Mouse (Mus musculus) hindlimb bud, embryonic 11.5 days (tissue): ENCODE results near the gene Abhd15.
A peak's percentile ranks its signal among the peaks of the same experiment; 100 is the strongest.
"Not testable (repeated sequence)": the region's sequence is repeated elsewhere in the genome, so short reads cannot be mapped to it uniquely, and the experiment has no call there.

Experiments used
- DNase-seq: peaks from one replicate; pipeline ENCODE4 v3.0.0-alpha.2; 2012; ENCODE audit warnings: low read depth, low spot score; ENCODE audit errors: extremely low spot score

Abhd15 gene

DNA sequence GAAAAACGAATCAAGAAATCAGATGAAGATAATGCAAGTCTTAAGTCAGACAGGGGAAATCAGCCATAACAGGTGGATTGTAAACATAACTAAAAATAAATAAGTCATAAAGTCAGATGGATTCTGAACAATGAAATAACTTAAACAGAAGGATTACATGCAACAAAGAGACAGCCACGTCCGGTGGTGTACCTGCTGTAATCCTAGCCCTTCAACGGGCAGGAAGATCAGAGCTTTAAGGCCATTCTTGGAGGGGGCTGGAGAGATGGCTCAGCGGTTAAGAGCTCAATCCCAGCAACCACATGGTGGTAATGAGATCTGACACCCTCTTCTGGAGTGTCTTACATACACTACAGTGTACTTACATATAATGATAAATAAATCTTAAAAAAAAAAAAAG lies 3.6 kb upstream of the Abhd15 start:
- no peak for DNase-seq

DNA sequence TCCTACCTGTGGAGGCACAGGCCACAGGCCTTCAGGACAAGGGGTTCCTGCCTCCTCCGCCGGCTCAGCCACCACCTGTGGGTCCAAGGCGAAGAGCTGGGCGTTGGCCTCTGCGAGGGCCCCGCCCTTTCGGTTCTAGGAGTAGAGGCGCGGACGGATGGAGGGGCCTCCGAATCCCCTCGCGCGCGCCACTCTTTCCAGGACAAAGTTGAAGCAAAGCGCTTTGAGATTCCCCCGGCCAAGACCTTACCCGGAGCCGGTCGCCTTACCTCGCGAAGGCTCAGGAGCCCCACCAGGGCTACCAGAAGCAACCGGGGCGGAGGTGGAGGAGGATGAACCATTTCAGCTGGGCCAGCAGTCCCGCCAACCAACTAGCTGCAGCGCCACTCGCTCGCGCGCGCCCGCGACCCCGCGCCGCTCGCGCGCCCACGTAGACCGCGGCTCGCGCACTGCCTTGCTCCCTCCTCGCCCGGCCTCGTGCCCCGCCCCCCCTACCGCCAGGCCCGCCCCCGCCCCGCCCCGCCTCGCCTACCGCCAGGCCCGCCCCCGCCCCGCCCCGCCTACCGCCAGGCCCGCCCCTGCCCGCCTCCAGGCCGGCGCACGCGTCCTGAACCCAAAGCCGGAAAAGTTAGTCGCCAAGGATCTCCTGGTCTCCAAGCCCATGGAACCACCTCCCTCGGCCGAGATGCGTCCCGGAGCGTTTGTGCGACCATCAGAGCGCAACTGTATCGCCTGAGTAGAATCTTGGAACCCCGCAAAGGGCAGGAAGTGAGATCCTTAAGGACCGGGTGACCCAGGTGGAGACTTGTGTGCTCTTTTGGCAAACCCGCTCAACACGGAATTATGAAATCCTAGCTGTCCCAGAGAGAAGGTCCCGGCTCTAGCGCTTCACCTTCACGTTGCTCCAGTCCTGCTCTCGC lies 1.8 kb upstream of the Abhd15 start:
- peak; percentile 58 for DNase-seq

DNA sequence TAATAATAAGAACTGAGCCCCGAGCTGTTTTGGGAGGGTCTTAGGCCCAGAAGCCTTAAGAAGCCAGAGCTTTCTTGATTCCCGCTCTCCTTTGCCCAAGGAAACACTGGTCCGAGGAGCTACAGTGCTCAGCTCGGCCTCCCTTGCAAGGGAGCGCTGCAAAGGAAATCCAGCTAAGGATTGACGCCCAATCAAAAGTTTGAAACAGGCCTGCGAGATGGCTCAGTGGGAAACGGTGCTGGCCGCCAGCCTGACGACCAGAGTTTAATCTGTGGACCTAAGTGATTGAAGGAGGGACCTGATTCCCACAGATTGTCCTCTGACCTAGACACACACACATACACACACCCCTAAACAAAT lies 1.1 kb upstream of the Abhd15 start:
- DNase-seq, result no peak

DNA sequence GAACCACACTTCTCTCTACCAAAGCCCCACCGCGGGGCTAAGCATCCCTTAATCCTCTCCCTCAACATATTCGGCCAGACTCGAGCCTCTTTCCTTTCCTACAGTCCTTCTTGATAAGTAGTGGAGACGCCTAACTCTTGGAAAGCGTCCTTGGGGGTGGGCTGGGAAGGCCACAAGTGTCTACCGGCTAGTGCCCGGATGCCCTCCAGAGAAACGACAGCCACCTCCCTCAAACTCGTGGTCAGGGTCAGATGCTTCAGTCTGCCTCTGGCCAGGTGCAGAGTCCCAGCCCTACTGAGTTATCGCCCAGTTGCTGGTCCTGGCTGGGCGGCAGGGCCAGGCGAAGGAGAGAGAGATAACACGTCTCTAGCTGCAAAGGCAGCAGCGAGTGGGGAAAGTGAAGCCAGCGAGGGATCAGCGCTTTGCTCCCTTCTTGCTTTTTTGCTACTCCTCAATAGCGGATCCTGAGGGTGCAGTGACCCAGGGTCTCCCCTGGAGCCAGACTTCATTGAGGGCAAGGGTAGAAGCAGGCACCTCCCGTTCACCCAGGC lies 565 bp upstream of the Abhd15 start:
- DNase-seq, result no peak

DNA sequence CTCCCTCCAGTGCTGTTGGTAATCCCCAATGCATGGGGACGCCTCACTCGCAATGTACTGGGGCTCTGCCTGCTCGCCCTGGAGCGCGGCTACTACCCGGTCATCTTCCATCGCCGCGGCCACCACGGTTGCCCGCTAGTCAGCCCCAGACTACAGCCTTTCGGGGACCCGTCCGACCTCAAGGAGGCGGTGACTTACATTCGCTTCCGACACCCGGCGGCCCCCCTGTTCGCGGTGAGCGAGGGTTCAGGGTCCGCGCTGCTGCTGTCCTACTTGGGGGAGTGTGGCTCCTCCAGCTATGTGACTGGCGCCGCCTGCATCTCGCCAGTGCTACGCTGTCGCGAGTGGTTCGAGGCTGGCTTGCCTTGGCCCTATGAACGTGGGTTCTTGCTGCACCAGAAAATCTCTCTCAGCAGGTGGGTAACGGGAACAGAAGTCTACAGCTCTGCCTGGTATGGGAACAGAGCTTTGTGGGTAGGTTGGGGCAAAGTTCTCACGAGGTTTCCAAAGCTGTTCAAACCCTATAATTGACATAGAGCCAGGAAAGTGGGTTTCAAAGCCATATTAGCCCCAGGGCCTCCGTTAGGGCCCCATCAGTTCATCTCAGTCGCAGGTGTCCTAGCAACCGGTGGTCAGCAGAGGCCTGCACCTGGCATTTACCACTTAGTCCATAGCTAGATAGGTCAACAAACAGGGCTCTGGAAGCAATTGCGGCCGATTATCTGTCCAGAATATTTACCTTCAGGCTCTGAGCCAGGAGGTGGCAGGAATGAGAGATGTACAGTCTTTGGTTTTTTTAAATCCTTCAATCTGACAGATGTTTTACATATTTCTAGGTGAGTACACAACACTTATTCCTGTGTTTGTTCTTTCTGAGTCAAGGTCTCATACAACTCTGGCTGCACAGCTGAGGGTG lies 974 bp downstream of the Abhd15 start, which contains the start of gene Trp53i13:
Gene Trp53i13, minus strand, starts transcription at position 344 of the 916 bp plus-strand sequence.
- DNase-seq, result no peak

DNA sequence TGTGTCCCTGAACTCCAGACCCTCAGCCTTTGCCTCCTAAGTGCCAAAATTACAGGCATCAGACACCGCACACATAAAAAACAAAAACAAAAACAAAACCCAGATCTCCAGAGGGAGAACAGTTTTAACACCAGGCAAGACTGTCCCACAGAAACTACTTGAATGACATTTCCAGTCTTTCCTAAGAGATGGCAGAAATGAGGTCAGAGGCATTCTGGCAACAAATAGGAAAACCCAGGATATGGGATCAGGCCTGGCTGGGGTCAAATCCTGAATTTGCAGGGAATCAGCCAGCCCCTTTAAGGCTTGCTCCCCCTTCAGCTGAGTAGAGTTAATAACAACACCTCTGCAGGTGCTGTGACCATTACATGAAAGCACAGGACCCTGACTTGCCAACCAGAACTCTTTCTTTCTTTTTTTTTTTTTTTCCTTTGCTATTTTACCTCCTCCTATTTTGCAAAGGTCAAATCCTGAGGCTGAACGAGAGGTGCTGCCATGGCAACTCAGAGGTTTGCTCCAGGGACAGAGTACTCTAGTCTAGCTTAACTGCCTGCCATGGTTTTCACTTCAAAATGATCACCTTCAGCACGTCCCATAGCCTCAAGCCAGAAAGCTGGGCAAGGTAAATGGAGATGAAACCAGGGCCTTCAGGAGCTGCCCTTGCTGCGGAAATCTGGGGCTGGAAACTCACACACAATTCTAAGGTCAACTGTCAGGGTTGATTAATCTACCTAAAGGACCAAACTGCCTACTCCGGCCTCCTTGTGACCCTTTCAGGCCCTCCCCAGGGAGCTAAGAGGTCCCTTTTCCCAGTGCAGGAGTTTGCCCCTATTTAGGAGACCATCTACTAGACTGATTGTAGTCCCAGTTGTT lies 1.9 kb downstream of the Abhd15 start:
- DNase-seq, result no peak

DNA sequence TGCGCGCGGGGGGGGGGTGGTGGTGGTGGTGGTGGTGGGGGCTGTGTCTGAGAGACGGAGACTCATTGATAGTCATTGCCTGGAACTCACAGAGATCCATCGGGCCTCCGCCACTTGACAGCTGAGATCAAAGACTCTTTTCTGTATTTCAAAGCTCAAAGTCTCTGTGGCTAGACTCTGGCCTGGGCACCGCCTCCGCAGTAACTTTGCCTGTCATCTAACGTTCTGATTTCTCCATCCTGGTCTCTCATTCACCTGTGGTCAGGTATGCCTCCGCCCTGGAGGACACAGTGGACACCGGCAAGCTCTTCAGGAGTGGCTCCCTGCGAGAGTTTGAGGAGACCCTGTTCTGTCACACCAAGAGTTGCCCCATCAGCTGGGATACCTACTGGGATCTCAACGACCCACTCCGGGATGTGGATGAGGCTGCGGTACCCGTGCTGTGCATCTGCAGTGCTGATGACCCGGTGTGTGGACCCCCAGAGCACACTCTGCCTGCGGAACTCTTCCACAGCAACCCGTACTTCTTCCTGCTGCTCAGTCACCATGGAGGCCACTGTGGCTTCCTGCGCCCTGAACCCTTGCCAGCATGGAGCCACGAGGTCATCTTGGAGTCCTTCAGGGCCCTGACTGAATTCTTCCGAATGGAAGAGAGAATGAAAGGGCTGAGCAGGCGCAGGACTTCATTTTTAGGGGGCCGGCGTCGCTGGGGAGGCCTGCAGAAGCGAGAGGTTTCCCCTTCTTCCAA lies 3.3 kb downstream of the Abhd15 start:
- DNase-seq, result no peak

DNA sequence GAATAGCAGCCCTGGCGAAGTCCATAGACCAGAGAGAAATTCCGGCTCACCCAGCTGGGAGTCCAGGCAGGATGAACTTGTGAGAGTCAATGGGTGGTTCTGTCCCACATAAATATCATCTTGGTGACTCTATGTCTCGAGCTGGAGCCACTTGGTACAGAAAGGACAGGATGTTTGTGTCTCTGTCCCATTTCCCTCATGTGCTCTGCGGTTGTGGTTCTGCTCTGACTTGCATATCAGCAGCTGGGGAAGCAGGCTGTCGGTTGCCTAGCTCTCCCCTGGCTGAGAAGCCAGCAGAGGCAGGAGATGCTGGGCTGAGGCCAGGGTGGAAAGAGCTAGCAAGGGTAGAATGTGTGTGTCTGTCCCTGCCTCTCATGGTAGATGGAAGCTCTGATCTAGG lies 4.1 kb downstream of the Abhd15 start, which contains the start of gene Gm10392:
Gene Gm10392, minus strand, starts transcription at position 156 of the 400 bp plus-strand sequence.
- DNase-seq, result no peak

DNA sequence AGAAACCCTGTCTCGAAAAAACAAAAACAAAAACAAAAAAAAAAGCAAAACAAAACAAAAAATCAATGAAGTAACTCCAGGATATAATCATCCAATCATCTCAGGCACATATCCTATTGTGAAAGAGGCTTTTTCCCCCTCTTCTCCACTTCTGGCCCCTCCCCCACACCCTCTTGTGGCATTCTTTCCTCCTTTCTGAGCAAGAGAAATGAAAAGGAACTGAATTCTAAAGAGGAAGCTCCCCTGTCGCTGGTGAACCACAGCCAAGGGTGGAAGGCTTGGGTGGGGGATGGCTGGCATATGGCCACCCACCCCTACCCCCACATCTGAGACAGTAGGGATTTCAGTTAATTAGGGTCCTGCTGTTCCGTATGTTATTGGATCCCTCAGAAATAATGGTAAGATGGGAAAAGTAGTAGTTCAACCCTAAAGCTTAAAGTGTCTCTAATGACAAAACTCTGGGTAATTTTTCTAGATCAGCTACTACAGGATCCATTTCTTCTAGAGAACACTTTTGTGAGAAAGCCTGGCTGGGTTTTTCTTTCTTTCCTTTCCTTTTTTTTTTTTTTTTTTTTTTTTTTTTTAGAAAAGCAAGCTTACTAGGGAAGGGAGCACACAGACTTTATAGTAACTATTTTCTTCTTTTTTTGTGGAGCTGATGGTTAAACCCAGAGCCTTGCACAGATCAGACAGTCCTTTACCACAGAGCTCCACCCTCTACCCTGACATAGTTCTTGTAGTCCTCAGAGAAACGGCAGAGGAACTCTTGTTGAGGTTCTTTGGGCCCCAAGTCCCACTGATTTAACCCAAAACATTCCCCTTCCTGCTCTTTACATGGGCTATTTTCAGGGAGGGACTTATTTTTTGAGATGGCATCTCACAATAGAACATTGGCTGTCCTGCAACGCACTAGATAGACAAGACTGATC lies 5.9 kb downstream of the Abhd15 start:
- no peak for DNase-seq

DNA sequence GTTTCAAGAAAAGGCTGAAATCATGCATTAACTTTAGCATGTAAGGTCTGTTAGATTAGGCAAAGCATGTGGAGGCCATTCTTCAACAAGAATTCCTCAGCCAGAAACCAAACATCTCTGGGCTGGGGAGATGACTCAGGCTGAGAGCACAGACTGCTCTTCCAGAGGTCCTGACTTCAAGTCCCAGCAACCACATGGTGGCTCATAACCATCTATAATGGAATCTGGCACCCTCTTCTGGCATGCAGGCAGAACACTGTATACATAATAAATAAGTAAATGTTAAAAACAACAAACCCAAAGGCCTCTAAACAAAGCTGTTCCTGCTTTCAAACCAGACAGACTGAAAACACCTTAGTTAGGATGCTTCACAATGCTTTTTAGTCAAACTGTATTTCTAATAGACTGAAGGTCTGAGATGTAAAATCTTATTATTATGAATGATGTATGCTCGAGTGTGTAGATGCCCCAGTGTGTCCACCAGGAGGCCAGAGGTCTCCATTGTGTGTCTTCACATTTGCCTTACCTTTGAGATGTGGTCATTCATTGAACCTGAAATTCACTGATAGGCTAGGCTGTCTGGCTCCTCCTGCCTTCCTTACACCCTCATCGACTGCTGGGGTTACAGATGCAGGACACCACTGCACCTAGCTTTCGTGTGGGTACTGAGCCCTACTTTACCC lies 11.0 kb downstream of the Abhd15 start:
- DNase-seq, result no peak

DNA sequence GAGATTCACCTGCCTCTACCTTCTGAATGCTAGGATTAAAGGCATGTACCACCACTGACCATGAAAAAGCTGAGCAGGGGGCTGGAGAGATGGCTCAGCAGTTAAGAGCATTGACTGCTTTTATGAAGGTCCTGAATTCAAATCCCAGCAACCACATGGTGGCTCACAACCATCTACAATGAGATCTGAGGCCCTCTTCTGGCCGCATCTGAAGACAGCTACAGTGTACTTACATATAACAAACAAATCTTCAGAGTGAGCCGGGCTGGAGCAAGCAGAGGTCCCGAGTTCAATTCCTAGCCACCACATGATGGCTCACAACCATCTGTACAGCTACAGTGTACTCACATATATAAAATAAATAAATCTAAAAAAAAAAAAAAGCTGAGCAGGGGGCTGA lies 13.5 kb downstream of the Abhd15 start:
- DNase-seq, result not testable (repeated sequence)

DNA sequence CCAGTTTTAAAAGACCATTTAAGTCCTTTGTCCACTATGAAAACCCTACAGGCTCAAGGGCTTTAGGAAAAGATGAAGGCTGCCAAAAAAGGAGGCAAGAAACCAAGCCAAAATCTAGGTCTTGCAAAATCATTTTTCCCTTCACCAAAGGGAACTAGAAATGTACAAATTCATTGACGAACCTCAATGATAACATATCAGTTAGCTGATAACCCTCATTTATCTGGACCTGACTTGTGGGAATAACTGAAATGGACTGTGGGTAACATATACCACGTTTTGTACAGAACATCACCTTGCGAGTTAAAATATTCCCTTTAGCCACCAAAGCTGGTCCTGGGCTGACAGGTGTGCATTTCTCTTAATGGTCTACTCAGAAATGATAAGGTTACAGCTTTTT lies 14.7 kb downstream of the Abhd15 start:
- no peak for DNase-seq

DNA sequence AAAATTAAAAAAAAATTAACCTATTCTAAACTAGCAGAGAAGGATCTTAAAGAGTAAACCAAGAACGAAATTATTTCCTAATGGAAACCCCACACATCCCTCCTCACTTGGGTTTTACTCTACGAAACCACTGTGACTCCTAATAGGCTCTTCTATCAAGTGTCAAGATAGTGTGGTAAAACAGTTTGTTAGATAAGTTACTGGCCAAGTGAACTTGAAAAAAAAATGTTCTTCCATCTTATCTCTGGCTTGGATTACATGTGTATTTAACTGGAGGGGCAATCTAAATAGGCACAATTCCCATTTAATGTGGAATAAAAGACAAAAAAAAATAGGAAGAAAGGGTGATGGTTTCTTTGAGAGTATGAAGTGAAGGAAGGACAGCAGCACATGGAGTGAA lies 15.9 kb downstream of the Abhd15 start:
- DNase-seq, result no peak

DNA sequence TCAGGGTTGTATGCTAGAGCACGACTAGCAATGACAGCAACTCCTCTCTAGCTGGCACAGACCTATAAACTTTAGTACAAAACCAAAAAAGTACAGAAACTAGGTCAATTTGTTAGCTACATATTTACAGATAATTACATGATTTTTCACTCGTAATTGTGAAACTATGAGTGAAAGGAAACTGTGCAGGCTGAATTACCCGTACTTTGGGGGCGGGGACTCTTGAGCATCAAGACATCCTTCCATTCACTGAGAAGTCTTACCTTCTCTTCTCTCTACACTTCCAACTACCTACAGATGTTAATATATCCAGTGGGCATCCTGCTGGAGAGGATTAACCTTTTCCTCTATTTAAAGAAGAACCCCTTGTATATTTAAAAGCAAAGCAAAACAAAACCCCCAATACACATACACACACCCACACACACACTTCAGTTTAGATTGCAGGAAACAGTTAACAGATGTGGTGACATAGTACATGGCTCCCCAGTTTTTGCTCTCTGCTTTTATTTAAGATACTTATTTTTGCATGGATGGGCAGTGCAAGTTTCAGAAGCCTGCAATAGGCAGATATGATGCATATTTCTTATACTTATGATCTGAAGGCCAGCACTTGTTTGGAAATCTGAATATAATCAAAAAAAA lies 17.4 kb downstream of the Abhd15 start:
- DNase-seq, result no peak

DNA sequence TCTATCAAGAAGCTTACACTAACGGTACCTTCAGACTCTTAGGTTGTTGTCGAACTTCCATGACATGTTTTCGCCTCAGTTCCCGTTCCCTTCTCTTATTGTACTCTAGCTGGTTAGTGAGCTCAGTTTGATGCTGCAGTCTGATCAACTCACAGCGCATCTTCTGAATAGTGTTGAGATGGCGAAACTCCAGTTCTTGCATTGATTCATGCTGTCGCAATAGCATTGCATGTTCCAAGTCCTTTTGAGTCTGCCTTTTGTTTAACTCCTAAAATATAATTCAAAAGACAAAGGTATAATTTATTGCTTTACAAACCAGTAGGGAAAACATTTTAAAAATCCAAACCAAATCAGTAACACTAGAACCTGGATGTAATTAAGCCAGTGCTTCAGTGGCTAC lies 30.3 kb downstream of the Abhd15 start:
- DNase-seq, result no peak

DNA sequence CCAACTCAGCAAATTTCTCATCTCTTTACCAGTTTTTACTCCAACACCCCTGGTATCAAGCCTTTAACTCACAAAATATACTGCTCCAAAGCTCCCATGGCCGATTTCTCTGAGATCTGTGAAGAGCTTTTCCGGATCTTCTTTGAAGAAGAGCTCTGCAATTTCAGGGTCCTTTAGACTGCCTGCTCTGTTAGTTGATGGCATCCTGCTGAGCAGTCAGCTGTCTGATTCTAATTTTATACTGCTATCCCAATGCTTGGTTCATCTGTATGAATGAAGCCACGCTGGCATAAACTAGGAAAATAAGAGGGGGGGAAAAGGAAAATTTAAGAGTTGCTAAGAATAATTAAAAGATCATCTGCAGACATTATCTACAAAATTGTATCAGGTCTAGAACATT lies 70.3 kb downstream of the Abhd15 start:
- DNase-seq, result no peak
